Mouse (Mus musculus) bone marrow, adult 2 months (tissue): ENCODE results near the gene Abhd17a.

Experiments
- CTCF ChIP-seq: fragments of 200-500 bp; IDR thresholded peaks from 2 replicates; pipeline ENCODE4 v1.5.1; 2011; ENCODE audit warnings: low read length, control low read depth; ENCODE audit not compliant: control insufficient read depth, insufficient read depth
- POLR2A ChIP-seq: fragments of 200-500 bp; IDR thresholded peaks from 2 replicates; pipeline ENCODE4 v1.6.1; 2011; ENCODE audit warnings: low read depth, mild to moderate bottlenecking, control low read depth, low read length, borderline replicate concordance; ENCODE audit not compliant: control insufficient read depth

DNA sequence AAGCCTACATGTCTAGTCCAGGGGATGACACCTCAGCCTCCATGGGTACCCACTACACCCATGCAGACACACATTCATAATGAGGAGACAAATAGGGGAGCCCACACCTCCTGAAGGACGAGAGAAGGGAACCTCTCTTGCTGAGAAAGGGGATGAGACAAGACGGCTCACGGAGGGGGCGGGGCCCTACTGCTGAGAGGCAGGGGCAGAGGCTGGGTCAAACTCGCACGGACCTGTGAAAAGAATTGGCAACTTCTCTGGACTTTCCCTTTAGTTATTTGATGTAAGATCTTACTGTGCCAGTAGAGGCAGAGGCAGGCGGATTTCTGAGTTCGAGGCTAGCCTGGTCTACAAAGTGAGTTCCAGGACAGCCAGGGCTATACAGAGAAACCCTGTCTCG is 37.8 kb downstream of the Abhd17a start:
- TF ChIP-seq POLR2A (no peak), CTCF (no peak)
